Mouse (Mus musculus): Measurements from ENCODE around the gene Grm8.

DNA sequence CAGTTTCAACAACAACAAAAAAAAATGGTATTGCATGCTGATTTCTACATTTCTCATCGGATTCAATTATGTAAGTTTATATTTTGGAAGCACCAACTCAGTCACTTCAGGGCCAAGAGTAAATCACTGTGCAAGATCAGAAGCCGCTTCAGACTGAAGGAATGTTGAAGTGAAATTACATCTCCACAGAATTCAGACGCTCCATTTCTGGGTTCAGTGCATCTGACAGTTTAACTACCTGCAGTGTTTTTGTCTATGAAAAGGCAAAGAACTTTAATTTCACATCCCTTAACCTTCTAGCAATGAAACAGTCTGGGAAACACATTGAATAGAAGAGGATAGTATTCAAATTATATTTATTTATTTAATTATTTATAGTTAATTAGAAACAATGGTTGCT, 59.4 kb downstream of the Grm8 start:
- TF ChIP-seq CTCF (IDR thresholded peaks at IDR 0.05; ENCODE audit: borderline replicate concordance, extremely low read depth, insufficient read depth, insufficient read length): no peak
- no peak for TF ChIP-seq POLR2A (IDR thresholded peaks at IDR 0.05; ENCODE audit: borderline replicate concordance, extremely low read depth, insufficient read depth, insufficient read length, poor library complexity, severe bottlenecking)
